Mouse (Mus musculus) heart, embryonic 14.5 days (tissue): ENCODE measurements around the gene Slc36a2. TPM values are rescaled to one million over a fixed set of nuclear protein-coding genes. Genes with fewer than 3 reads are reported as not detected.

Experiments
- ATAC-seq: fragments of 200-750 bp; cut with Nextera tagmentation; 2 replicates; pipeline ENCODE4 v1.8.0; 2017; ENCODE audit warnings: low read depth, moderate TSS enrichment; ENCODE audit not compliant: insufficient number of reproducible peaks, insufficient read depth, low FRiP score
- H3K27ac ChIP-seq, 2 experiments: fragments of 200-500 bp in 1 of 2; fragments of 300-500 bp in 1 of 2; sonication (generic) in 1 of 2; replicated peaks in 1 of 2; 2 replicates each; pipeline ENCODE4 v1.5.1; 2012 to 2014; ENCODE audit warnings: low read depth in 2 of 2, low read length in 2 of 2, control low read depth in 1 of 2, mild to moderate bottlenecking in 1 of 2, mixed read lengths in 1 of 2; ENCODE audit not compliant: control insufficient read depth in 1 of 2, insufficient read depth in 1 of 2
- H3K27me3 ChIP-seq: fragments of 300-500 bp; sonication (generic); 2 replicates; pipeline ENCODE4 v1.6.1; 2014; ENCODE audit warnings: mild to moderate bottlenecking, low read length, control low read depth; ENCODE audit not compliant: control insufficient read depth, insufficient read depth
- H3K36me3 ChIP-seq: fragments of 300-500 bp; sonication (generic); 2 replicates; pipeline ENCODE4 v1.6.1; 2014; ENCODE audit warnings: mild to moderate bottlenecking, control low read depth, low read length, mixed read lengths; ENCODE audit not compliant: control insufficient read depth, insufficient read depth
- H3K4me1 ChIP-seq, 2 experiments: fragments of 200-500 bp in 1 of 2; fragments of 300-500 bp in 1 of 2; sonication (generic) in 1 of 2; 2 replicates each; pipeline ENCODE4 v1.6.1; 2012 to 2014; ENCODE audit warnings: low read length in 2 of 2, control low read depth in 1 of 2, mixed read lengths in 1 of 2; ENCODE audit not compliant: control insufficient read depth in 2 of 2, insufficient read depth in 2 of 2
- H3K4me2 ChIP-seq: fragments of 300-500 bp; sonication (generic); 2 replicates; pipeline ENCODE4 v1.6.1; 2014; ENCODE audit warnings: mild to moderate bottlenecking, low read length
- H3K4me3 ChIP-seq, 2 experiments: fragments of 200-500 bp in 1 of 2; fragments of 300-500 bp in 1 of 2; sonication (generic) in 1 of 2; 2 replicates each; pipeline ENCODE4 v1.5.1; 2012 to 2014; ENCODE audit warnings: low read length in 2 of 2, mild to moderate bottlenecking in 2 of 2, control low read depth in 1 of 2, low read depth in 1 of 2, moderate library complexity in 1 of 2; ENCODE audit not compliant: control insufficient read depth in 1 of 2, insufficient read depth in 1 of 2
- H3K9ac ChIP-seq: fragments of 300-500 bp; sonication (generic); 2 replicates; pipeline ENCODE4 v1.6.1; 2014; ENCODE audit warnings: mild to moderate bottlenecking, low read length
- H3K9me3 ChIP-seq: fragments of 300-500 bp; sonication (generic); 2 replicates; pipeline ENCODE4 v1.6.1; 2016; ENCODE audit warnings: low read length, control low read depth; ENCODE audit not compliant: control insufficient read depth
- WGBS: fragments of 180-500 bp; shearing (Covaris S2); extraction: QIAGEN DNeasy Blood & Tissue Kit; methylation state at CpG from one replicate; pipeline ENCODE4 v1.1.7; 2014; 5-methylcytosine and 5-hydroxymethylcytosine counted together
- polyA plus RNA-seq: library from polyadenylated mRNA; unstranded; fragments of >200 nt; fragmentation: Nextera tagmentation; extraction: Ambion mirVana; gene quantifications from 2 replicates; pipeline ENCODE4 v1.2.1, GENCODE M21; 2014

Slc36a2 gene
- polyA plus RNA-seq, 1 experiment from 2014 or later, result 7.3 TPM

DNA sequence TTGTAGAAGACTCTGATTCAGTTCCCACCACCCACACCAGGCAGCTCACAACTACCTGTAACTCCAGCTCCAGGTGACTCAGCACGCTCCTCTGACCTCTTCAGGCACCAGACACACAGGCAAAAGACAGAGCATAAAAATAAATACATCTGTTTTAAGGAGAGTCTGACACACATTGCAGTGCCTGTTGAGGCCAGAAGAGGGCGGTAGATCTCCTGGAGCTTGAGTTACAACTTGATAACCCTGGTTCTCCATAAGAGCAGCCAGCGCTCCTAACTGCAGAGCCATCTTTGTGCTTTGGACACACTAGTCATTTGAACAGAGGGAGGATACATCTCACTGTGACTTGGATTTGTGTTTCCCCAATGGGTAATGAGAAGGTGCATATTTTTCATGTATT is 20.2 kb downstream of the Slc36a2 start:
- ATAC-seq, result no peak

DNA sequence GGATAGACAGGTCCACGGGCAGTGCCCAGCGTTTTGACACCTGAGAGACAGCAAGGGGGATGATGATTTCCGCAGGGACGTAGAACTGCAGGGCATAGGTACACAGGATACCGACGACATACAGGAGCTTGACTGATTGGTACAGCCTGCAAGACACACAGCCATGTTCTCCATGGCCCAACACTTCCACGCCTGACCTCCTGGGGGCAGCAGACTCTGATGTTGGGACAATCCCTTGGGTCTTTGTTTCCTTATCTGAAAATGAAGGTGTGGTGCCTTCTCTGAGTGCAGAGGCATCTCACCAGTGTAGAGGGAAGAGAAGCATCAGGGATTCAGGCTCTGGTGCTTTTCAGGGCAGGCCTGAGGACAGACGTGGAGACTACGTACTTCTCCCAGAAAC is 22.2 kb downstream of the Slc36a2 start:
- H3K4me1 ChIP-seq, result peaks cover 0 to 4% of the 10 kb centered on the region in 2 experiments; a peak in 1 of 4 replicates
- ATAC-seq, result no peak
- 47% methylated on average over 9 of the region's 9 CpGs for WGBS

More for the DNA sequence above, 20.2 kb downstream of the Slc36a2 start:
- Histone ChIP-seq H3K9me3 (no peaks in the 10 kb centered on the region), H3K27ac (no peak overlapping the region), H3K4me2 (no peak overlapping the region), H3K9ac (no peak overlapping the region), H3K36me3 (no peaks in the 10 kb centered on the region), H3K4me3 (no peak overlapping the region), H3K4me1 (peaks cover 0 to 4% of the 10 kb centered on the region in 2 experiments; a peak in 1 of 4 replicates), H3K27me3 (no peaks in the 10 kb centered on the region)
- WGBS, result 39% methylated on average over 3 of the region's 3 CpGs

DNA sequence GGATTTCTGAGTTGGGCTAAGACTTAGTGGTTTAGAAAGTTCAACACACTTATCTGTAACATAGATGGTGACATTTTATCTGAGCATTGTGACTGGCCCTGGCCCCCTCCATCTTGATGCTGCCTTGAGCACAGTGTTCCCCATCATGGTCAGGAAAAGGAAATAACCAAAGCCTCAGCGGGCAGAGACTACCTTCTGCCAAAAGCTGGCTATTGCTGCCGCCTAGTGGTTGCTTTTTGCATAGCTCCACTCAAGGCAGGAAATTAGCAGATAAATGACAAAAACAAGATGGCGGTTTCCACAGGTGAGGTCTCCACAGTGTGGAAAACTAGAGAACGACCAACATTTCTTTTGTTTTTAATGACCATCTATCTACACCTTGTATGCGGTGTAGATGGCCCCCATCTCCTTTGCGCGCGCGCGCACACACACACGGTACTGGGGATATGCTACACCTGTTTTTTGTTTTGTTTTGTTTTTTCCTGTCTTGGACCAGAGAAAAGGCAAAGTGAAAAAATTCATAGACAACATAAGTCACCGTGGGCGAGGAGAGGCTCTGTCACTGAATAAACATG is 26.0 kb downstream of the Slc36a2 start:
- no peak for ATAC-seq
- Histone ChIP-seq H3K9me3 (no peaks in the 10 kb centered on the region), H3K27ac (no peak overlapping the region), H3K4me2 (no peak overlapping the region), H3K27me3 (no peaks in the 10 kb centered on the region), H3K4me1 (peaks cover 0 to 4% of the 10 kb centered on the region in 2 experiments; a peak in 1 of 4 replicates), H3K36me3 (no peaks in the 10 kb centered on the region), H3K9ac (no peak overlapping the region), H3K4me3 (no peak overlapping the region)
- 44% methylated on average over 13 of the region's 13 CpGs for WGBS

More for the DNA sequence above, 22.2 kb downstream of the Slc36a2 start:
- Histone ChIP-seq H3K9me3 (no peaks in the 10 kb centered on the region), H3K27me3 (no peaks in the 10 kb centered on the region), H3K4me2 (no peak overlapping the region), H3K27ac (no peak overlapping the region), H3K4me3 (no peak overlapping the region), H3K9ac (no peak overlapping the region), H3K36me3 (no peaks in the 10 kb centered on the region)

DNA sequence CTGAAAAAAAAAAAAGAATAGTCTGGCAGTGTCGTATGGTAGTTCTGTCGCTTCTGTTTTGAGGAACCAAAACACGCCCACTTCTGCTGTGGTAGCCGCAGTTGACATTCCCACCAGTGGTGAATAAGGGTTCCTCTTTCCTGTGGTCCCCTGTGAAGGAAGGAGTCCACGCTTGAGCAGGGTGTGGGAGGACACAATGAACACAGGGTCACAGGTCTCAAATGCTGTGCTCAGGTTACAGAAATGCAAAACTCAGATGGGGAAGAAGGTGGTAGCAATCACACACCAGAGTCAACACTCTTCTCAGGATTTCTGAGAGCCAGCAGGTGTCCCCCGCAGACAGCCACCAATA is 29.8 kb downstream of the Slc36a2 start:
- H3K9me3 ChIP-seq, result no peaks in the 10 kb centered on the region
- no peak overlapping the region for H3K9ac ChIP-seq
- no peak overlapping the region for H3K27ac ChIP-seq
- no peaks in the 10 kb centered on the region for H3K27me3 ChIP-seq
- ATAC-seq, result no peak
- no peaks in the 10 kb centered on the region for H3K4me1 ChIP-seq
- H3K4me2 ChIP-seq, result no peak overlapping the region
- H3K36me3 ChIP-seq, result no peaks in the 10 kb centered on the region
- WGBS, result 79% methylated on average over 6 of the region's 6 CpGs
- H3K4me3 ChIP-seq, result no peak overlapping the region

DNA sequence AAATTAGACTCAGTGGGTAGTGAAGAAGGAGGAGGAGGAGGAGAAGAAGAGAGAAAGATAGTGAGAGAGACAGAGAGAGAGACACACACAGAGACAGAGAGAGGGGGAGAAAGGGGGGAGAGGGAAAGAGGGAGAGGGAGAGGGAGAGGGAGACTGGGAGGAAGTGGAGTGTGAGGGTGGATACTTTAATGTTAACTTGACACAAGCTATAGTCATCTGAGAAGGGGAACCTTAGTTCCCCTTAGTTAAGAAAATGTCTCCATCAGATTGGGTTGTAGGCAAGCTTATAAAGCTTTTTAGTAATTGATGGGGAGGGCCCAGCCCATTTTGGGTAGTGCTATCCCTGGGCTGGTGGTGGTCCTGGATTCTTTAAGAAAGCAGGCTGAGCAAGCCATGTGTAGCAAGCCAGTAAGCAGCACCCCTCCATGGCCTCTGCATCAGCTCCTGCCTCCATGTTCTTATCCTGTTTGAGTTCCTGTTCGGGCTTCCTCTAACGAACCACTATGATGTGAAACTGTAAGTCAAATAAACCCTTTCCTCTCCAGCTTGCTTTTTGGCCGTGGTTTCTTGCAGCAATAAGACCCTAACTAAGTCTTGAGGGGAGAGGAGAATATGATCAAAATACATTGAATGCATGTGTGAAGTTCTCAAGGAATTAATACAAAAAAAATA is 30.3 kb downstream of the Slc36a2 start:
- no peak for ATAC-seq
- WGBS, result 51% methylated on average over 3 of the region's 3 CpGs
- no peak overlapping the region for H3K4me2 ChIP-seq

DNA sequence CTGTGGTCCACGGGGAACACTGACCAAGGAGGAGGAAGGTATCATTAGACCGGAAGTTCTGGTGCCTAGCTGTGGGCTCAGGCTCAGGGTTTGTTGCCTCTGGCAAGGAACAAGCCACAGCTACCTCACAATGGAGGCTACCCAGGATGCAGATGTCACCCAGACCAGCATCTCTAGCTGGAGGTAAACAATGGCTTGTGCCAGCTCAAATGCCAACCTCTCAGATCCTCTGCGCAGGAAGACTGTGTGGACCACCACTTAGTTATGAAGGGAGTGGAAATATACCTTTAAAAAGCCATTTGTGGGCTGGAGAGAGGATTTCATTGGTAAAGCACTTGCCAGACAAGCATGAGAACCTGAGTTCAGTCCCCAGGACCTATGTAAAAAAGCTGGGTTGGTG is 33.3 kb downstream of the Slc36a2 start, which contains the start of gene Slc36a3:
Slc36a3 (minus strand) TSS at position 101 of the 400 bp plus-strand sequence.
- no peaks in the 10 kb centered on the region for H3K9me3 ChIP-seq
- no peaks in the 10 kb centered on the region for H3K27me3 ChIP-seq
- H3K36me3 ChIP-seq, result no peaks in the 10 kb centered on the region
- ATAC-seq, result no peak
- H3K9ac ChIP-seq, result no peak within 1 kb of the TSS
- no peak within 1 kb of the TSS for H3K4me2 ChIP-seq
- H3K4me3 ChIP-seq, result no peak within 1 kb of the TSS
- WGBS, result 73% methylated on average over 3 of the region's 3 CpGs
- no peak within 1 kb of the TSS for H3K27ac ChIP-seq
- no peaks in the 10 kb centered on the region for H3K4me1 ChIP-seq

More for the DNA sequence above, 30.3 kb downstream of the Slc36a2 start:
- Histone ChIP-seq H3K27ac (no peak overlapping the region), H3K4me3 (no peak overlapping the region), H3K27me3 (no peaks in the 10 kb centered on the region), H3K9me3 (no peaks in the 10 kb centered on the region), H3K36me3 (no peaks in the 10 kb centered on the region), H3K4me1 (no peaks in the 10 kb centered on the region), H3K9ac (no peak overlapping the region)

DNA sequence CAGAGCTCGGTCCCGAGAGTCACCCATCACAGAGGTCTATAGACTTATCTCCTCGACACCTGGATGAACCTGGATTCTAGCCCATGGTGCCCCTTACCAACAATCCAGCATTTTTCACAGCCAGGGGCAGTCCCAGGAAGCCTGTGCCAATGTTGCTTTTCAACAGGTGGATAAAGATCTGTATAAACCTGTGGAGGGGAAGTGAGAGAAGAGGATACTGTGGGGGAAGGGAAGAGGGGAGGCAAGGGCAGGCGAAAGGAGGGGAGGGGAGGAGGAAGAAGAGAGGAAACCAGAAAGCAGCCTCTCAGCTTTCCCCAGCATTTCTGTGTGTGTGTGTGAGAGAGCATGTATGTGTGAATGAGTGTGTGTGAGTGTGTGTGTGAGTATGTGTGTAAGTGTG is 36.4 kb downstream of the Slc36a2 start:
- no peak for ATAC-seq
- no peaks in the 10 kb centered on the region for H3K36me3 ChIP-seq
- 69% methylated on average over 4 of the region's 4 CpGs for WGBS

More for the DNA sequence above, 36.4 kb downstream of the Slc36a2 start:
- Histone ChIP-seq H3K9me3 (no peaks in the 10 kb centered on the region), H3K4me2 (no peak overlapping the region), H3K9ac (no peak overlapping the region), H3K27ac (no peak overlapping the region), H3K4me3 (no peak overlapping the region), H3K27me3 (no peaks in the 10 kb centered on the region), H3K4me1 (no peaks in the 10 kb centered on the region)
